8 mouse cellular contexts compared by ENCODE assay signal in genomic region chr5:148885821-148886609, GRCm38 (mm10). TPM values are rescaled to one million over a fixed set of nuclear protein-coding genes. Genes with fewer than 3 reads are reported as not detected.
A peak's percentile ranks its signal among the peaks of the same experiment; 100 is the strongest.
DNase-seq lines count a peak whose midpoint lies in the region; ATAC-seq lines count a peak whose summit lies in the region.

No protein-coding gene starts in this region.

- H3K36me3 ChIP-seq in forebrain, embryonic 12.5 days (replicated peaks) = peaks cover 54% of the 10 kb centered on the region

- peaks cover 6% of the 10 kb centered on the region for H3K4me1 ChIP-seq in forebrain, embryonic 12.5 days

- H3K4me2 ChIP-seq in forebrain, embryonic 12.5 days = peak overlapping the region; percentile 28

- H3K9me3 ChIP-seq in forebrain, embryonic 12.5 days = no peaks in the 10 kb centered on the region

- H3K4me3 ChIP-seq in forebrain, embryonic 12.5 days (replicated peaks) = peak overlapping the region; percentile 14; the same call in 1 of the 2 replicates

- H3K27me3 ChIP-seq in forebrain, embryonic 12.5 days = no peaks in the 10 kb centered on the region

- WGBS in forebrain, embryonic 12.5 days = 39% methylated on average over 22 of the region's 22 CpGs

- H3K9ac ChIP-seq in forebrain, embryonic 12.5 days = no peak overlapping the region

- H3K27ac ChIP-seq in forebrain, embryonic 12.5 days = no peak overlapping the region

- DNase-seq in kidney, adult 9 months = peak; percentile 30
- no peak for DNase-seq in kidney, adult 11 months
- peak; percentile 65 to 78 for DNase-seq in kidney, postnatal 4 days
- peak; percentile 76 for DNase-seq in mesoderm, embryonic 11.5 days (ENCODE audit: low read depth, low spot score)
- DNase-seq in adipocyte (ENCODE audit: low spot score) = no peak
- no peak for DNase-seq in ovary, postnatal 36 days (ENCODE audit: low spot score)

- ATAC-seq in forebrain, embryonic 12.5 days (ENCODE audit: low FRiP score) = peak; percentile 94
- ATAC-seq in monocyte, adult 5-6 weeks (replicated peaks; ENCODE audit: insufficient number of reproducible peaks, low FRiP score, low TSS enrichment, poor library complexity, severe bottlenecking) = no peak

RNA-seq across cellular contexts. Expression of gene Katnal1, which starts 43.1 kb away (rescaled TPM):
- 37.7 and 42.2 TPM in 2 replicates for polyA plus RNA-seq in forebrain, embryonic 12.5 days (2016; fragmentation: Nextera tagmentation; extraction: Ambion mirVana)
- total RNA-seq in monocyte, adult 5-6 weeks (2017) = 1.5 to 4.8 TPM (median 4.6 TPM) in 3 replicates

Comparison
In these comparisons a context has a peak if more than half of its experiments do, and no peak if none do; other contexts are left out.
1. DNase-seq: peak in kidney, adult 9 months (single experiment), kidney, postnatal 4 days (2 of 2) and mesoderm, embryonic 11.5 days (single experiment); none in kidney, adult 11 months (single experiment), adipocyte (single experiment) and ovary, postnatal 36 days (single experiment).